Mouse (Mus musculus): Measurements from ENCODE around the gene Gm6583.

The Gm6583 gene

DNA sequence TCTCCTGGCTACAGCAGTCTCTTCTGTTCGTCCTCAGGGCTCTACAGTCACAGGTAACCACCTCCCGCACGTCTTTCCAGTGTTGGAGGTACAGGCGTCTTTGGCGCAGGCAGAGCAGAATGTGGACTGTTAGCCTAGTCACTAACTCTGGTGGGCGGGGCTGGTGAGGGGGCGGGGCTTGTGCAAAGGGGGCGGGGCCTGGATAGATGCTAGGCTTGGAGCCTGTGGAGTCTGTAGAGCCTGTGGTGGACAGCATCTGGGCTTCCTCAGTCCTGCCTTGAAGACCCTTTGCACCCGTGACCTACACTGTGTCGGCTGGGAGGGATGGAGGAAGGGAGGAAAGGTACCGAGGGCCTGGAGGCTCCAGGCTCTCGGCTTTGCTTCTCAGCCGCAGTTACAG is at the start of gene Gm6583:
Gene Gm6583, minus strand, starts transcription at position 124 of the 400 bp plus-strand sequence.
- no peak for DNase-seq

DNA sequence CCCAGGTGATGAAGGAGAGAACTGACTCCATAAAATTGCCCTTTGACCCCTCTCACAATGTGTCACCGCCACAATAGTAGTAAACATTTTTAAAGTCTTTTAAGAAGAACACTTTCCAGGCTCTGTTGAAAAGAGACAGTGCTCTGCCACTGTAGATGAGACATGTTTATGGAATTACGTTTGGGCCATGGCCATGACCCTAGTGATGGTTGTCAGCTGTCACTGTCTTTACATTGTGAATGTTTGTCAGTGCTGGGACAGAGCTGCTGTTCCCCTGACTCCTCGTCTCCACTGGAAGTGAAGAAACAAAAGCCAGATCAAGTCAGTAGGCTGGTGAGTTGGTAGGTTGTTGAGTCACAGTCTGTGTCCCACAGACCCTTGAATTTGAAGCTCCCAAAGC is 46.6 kb upstream of the Gm6583 start:
- DNase-seq: no peak

- DNase-seq: no peak
Observed at GRCm38 (mm10) chr5:112399284-112399683, 43.5 kb upstream of the Gm6583 start.

DNA sequence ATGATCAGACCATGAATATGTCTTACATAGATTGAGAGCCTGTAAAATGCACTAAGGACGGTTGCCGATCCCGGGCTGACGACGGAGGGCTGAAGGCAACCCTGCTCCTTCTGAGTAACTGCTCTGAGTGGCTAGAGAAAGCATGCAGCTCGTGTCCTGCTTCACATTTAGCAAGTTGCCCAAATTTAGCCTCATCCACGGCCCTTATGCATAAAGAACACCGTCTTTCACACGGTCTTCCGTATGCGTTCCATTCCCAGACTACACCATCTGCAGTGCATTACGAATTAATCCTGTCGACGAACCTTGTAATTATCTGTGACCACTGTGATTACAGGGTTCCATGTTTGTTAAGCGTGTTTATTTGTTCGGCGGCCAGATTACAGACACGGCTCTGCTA is 40.2 kb upstream of the Gm6583 start:
- no peak for DNase-seq

DNA sequence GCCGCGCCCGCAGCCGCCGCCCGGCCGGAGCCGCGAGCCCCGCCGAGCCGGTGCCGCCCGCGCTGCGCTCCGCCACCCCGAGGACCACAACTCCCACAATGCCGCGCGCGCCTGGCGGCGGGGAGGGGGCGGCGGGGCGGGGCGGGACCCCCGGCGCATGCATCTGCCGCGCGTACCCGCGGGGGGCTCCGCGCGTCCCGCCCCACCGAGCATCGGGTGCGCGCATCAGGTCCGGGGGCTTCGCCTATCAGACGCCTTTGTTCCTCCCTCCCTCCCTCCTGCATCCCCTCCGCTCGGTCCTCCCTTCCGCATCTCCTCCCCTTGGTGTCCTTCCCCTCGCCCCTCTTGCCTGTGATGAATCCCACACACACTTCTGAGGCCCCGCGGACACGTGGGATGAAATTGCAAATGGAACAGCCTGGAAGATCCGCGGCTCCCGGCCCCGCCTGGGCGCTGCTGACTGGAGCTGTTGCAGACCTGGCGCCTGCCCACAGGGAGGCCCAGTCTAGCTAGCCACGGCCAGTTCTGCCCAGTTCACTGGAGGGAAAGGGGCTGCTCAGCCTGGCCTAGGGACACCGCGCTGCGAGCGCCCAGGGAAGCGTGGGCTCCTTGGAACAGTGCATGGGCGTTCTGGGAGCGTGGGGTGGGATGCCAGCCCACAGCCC is 39.1 kb upstream of the Gm6583 start, which contains the start of gene Asphd2:
Gene Asphd2, minus strand, starts transcription at position 88 of the 665 bp plus-strand sequence.
- peak; percentile 94 for DNase-seq

GRCm38 (mm10) chr5:112394415-112394763 is 38.6 kb upstream of the Gm6583 start:
- no peak for DNase-seq

DNA sequence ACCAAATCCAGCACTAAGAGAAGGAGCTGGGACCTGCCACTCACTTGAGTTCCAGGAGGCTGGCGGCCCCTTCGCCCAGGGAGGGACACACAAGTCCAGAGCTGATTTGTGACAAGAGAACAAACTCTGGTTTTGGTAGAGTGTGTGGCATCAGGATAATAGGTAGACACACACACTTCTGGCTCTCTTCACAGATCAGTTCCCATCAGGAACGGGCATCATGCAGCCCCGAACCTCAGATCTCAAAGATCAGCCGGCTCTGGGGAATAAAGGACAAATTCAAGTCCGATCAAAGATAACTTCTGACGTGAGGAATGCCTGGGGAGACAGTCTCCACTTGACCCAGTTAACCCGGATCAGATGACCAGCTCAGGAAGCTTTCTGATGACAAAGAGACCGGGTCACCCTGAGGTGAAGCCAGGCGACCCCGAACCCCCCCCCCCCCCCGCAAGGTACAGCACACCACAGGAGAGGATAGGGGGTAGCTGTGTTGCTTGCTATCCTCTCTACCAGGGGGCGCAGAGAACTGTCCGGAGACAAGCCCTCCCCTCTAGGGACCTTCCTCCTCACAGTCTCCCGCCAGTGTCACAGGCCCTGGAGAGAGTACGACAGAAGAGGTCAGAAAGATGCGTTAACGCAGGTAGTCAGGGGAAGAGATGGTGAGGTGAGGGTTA is 38.0 kb upstream of the Gm6583 start:
- DNase-seq: peak; percentile 51

DNA sequence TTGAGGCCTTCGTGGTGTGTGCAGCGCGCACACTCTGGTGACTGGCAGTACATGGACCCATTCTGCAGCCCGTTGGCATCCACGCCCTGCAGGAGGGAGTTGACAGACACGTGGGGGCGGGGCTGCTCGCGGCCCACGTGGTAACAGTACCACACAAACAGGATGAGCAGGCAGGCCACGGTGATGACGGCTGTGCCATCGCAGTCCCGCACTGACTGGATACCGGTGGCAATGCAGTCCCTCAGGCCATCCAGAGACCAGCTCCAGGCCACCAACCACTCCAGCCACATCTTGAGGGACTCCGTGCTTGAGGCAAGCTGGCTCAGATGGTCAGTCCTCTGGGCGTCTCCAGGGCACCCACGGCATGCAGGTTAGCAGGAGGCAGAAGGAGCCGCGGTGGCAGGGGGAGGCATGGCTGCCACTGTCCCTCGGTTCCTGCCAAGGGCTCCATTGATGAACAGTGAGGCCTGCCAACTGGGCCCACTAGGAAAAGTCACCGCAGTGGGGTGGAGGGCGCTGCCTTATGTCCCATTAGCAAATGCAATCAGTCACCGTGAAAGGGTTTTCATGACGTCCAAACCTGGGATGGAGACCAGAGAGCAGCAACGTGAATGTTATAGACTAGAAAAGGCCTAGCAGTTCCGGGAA is 36.0 kb upstream of the Gm6583 start:
- DNase-seq: no peak

DNA sequence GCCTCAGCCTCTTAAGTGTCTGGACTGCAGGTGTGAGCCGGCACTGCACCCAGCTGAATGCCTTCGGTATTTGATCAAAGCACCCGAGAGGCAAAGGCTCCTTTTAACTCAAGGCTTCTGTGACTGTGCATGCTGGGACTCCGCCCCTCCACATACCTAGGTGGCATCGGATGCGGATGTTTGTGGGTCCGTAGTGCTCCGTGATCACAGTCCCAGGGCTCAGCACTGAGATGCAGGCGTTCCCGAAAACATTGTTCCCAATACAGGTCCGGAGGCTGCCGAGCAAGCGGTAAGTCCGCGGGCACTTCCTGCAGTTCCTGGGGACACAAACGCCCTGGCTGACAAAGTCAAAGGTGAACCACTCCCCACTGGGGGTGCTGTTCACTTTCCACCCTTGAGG is 35.2 kb upstream of the Gm6583 start:
- DNase-seq: no peak

- DNase-seq: no peak
Observed at GRCm38 (mm10) chr5:112389352-112389751, 33.5 kb upstream of the Gm6583 start.

GRCm38 (mm10) chr5:112385973-112386372 is 30.1 kb upstream of the Gm6583 start:
- no peak for DNase-seq

GRCm38 (mm10) chr5:112384805-112385472 is 29.1 kb upstream of the Gm6583 start:
- no peak for DNase-seq

- DNase-seq: peak; percentile 67
Observed at GRCm38 (mm10) chr5:112382641-112383330, 27.0 kb upstream of the Gm6583 start.

DNA sequence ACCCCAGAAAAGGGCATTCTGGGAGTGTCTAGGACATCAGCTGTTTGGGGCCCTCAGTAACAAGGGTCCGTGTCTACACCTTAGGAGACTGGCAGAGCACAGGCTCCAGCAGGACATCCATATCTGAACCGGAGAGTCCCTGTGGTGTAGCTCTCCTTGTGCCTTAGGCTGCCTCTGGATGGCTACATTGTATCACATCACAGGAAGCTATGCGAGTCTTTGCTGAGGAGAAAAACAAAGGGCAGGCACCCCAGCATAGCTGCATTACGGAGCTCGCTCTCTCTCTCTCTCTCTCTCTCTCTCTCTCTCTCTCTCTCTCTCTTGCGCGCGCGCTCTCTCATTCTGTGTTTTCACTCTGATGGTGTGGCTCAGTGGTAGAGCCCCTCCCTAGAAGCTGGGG is 26.2 kb upstream of the Gm6583 start:
- peak; percentile 48 for DNase-seq

DNA sequence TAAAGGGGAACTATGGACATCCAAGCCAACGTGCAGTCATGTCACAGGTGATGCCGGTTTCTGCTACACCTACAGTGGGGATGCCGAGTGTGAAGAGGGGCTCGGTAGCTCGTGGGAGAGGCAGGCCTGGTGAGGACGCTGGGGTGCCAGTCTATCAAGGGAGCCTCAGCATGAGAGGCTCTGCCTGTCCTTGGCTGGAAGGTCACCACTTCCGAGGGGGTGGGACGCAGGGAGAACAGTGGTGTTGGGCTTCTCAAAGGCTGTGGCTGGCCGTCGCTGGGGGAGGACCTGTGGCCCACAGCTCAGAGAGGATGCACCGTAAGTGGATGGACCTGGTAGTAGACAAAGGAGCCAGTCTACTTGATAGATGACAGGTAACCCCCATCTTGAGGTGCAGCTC is 25.3 kb upstream of the Gm6583 start:
- no peak for DNase-seq

DNA sequence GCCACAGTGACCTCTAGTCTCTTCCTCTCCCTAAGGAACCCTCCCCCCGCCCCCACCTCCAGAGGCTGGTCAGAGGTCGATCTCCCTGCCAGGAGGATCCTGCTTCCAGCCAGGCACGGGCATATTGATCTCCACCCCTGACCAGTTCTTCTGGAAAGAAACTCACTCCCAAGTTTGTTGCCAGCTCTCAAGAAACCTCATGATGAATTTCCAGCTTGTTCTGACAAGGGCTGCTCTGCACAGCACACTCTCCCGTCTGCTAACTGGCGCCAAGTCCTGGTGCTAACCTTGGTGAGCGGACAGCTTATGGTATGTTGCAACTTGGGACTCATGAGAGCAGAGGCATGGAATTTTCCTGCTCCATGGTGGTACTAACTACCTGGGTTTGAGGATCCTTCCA is 22.9 kb upstream of the Gm6583 start:
- DNase-seq: no peak

DNA sequence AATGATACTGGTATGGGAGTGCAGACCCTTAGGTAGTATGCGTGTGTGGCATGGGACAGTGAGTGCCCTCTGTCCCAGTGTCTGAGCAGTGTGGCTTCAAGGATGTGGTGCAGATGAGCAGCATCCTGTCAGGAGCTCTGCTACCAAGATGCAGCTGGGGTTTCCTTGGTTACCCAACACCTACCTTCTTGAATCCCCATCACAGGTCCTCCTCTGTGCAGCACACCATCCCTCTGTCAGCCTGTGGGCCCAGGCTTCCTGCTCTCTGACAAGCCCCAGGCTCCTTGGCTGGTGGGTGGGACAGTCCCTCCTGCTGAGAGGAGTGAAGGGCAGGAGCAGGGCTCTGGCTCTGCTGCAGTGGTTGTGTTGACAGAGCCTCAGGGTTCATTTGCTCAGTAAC is 21.5 kb upstream of the Gm6583 start:
- DNase-seq: no peak

DNA sequence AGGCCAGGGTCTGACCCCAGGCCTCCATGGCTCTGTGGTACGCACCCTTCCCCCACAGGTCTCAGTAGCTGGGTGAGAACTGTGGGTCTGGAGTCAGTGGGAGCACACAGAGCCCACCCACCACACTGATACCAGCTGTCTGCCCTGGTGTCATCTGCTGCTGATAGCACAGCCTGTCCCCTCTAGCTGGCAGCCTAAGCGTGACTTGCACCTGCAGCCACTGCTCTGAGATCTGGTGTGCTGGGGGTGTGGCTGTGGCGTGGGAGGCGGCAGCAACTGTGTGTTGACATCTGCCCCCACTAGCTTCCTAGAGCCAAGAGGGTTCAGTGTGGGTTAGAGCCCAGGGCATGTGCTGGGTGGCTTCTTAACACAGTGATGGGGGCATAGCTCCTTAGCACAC is 20.3 kb upstream of the Gm6583 start:
- no peak for DNase-seq

DNA sequence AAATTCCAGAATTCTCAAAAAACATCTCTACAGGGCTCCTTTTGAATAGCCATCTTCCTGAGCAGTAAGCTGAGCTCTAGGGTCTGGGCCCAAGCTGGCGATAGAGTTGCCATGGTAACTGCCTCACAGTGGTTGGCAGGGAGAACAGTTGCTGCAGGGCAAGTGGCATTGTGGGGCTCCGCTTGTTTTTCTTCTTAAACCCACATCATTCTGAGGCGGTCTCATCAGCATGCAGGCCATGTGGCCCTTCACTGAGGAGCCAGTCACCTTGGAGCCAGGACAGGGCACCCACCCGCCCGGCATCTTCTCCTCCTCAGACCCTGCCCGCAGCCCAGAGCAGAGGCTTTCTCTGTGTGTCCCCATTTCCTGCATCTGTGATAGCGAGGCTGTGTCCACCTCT is 16.1 kb upstream of the Gm6583 start:
- DNase-seq: peak; percentile 77

- no peak for DNase-seq
Observed at GRCm38 (mm10) chr5:112370236-112370813, 14.5 kb upstream of the Gm6583 start.

DNA sequence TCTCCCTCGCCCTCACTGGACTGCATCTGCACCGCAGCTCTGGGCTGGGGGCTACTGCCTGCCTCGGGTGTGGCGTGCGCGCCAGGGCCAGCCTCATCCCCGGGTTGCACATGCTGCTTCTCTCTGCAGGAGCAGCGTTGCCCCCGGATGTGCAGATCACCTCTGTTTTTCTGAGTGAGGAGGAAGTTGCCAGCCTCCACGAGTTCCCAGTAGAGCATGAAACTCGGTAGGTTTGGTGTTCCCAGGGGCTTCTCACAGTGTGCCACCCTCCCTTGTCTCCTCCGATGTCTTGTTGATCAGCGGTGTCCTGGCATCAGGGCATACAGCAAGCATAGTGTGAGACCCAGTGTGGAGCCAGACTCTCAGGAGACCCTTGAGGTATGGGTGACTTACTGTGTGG is 13.5 kb upstream of the Gm6583 start:
- no peak for DNase-seq

GRCm38 (mm10) chr5:112368666-112369065 is 12.8 kb upstream of the Gm6583 start:
- DNase-seq: peak; percentile 21

DNA sequence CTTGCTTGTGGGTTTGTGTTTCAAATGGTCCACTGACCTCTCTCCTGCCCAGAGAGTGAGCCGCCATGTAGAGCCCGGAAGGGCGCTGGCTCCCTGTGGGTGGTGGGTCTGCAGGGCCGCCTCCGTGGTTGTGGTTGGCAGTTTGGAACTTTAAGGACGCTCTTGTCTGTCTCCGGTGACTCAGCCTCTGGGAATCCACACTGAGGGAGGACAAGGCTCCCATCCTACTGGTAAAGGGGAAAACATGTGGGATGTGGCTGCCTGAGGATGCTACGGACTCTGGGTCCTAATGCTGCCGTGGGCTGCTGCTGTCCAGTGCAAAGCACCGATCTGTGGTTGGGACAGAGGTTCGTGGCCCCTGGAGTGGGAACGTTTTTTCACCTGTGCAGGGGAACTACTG is 12.1 kb upstream of the Gm6583 start:
- DNase-seq: no peak
